In the genomic region with DNA sequence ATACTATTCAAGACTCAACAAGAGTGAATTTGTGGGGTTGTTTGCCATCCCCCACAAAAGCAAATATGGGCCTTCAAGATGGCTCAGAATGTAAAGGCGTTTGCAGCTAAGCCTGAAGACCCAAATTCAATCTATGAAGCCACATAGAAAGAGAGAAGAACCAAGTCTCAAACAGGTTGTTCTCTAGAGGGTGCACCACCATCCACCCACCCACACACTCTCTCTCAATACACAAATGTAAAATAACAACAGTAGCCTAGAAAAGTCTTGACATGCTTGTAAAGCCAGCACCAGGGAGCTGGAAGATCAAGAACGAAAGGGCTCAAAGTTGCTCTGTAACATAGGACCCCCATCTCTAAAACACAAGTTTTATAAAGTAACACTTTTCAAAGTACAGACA, we compare ENCODE assay signal across 1 mouse cellular context.
TF ChIP-seq lines count a peak whose summit lies in the region.

No protein-coding gene starts in this region.

TF ChIP-seq in myocyte, 11 proteins besides CTCF, POLR2A, EP300 and RAD21:
- TF ChIP-seq POLR2AphosphoS2 (IDR thresholded peaks at IDR 0.05; ENCODE audit: insufficient read length, low read depth) (no peak), MAX (IDR thresholded peaks at IDR 0.05; ENCODE audit: low read depth) (no peak), TCF12 (IDR thresholded peaks at IDR 0.05; ENCODE audit: insufficient read depth, poor library complexity, severe bottlenecking) (no peak), MYOD1 (IDR thresholded peaks at IDR 0.05; ENCODE audit: control insufficient read depth in 1 of 3, insufficient read length in 2 of 3, low read depth in 2 of 3) (no peak), E2F4 (IDR thresholded peaks at IDR 0.05; ENCODE audit: insufficient read depth) (no peak), USF1 (IDR thresholded peaks at IDR 0.05; ENCODE audit: low read depth) (no peak), SRF (IDR thresholded peaks at IDR 0.05; ENCODE audit: control insufficient read depth, insufficient read length, low read depth) (no peak), TCF3 (IDR thresholded peaks at IDR 0.05; ENCODE audit: insufficient read length, low read depth) (no peak), MYOG (IDR thresholded peaks at IDR 0.05; ENCODE audit: control insufficient read depth in 1 of 3, insufficient read depth in 1 of 3, insufficient read length in 2 of 3, low read depth in 2 of 3) (no peak), REST (IDR thresholded peaks at IDR 0.05; ENCODE audit: insufficient read depth, insufficient read length) (no peak), CEBPB (IDR thresholded peaks at IDR 0.05; ENCODE audit: insufficient read depth, poor library complexity, severe bottlenecking) (no peak)
